Mouse (Mus musculus) layer of hippocampus, adult 18-20 months (tissue): ENCODE measurements around the gene Kcna5. TPM values are rescaled to one million over a fixed set of nuclear protein-coding genes. Genes with fewer than 3 reads are reported as not detected.
A peak's percentile ranks its signal among the peaks of the same experiment; 100 is the strongest.

Source experiments
- DNase-seq, 2 experiments: peaks; one replicate each; pipeline ENCODE4 v3.0.0; 2022; ENCODE audit warnings: low spot score in 2 of 2
- long read RNA-seq: library from polyadenylated mRNA; stranded (forward); transcript quantifications from one replicate; pipeline ENCODE4 v2.0.0, GENCODE M21; 2021
- total RNA-seq, 2 experiments: library from RNA; stranded (reverse); gene quantifications; 2 replicates each; pipeline ENCODE4 v1.2.3; 2021

Kcna5 gene
- total RNA-seq: 1 to 10 TPM; 1.6 to 2.0 TPM
- long read RNA-seq, partial matches to known transcripts: 0 of 4 reads
- long read RNA-seq, other reads (novel, unspliced or antisense): 0 of 4 reads

- DNase-seq: no peak
These were observed at the start of gene Kcna5 for GRCm38 (mm10) chr6:126535208-126535910. TSS of gene Kcna5 (minus strand) at chr6:126535412.

DNA sequence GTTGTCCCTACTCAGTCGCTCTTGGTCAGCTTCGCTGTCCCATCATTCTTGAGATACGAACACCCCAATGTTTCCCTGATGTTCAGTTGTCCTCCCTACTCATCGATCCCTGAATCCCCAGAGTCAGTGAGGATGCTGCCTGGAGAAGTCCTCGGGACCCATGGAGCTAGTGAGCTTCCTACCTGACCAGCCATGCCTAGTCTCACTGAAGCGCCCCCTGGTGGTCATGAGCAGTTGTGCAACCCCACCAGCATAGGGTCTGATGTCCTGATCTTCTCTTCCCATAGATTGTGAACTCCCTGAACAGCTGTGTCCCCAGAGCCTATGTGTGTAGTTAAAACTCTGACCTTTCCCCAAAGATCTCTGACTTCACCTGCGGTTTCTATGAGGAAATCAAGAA is 47.9 kb upstream of the Kcna5 start:
- DNase-seq: no peak

- no peak for DNase-seq
These were observed 46.4 kb upstream of the Kcna5 start for GRCm38 (mm10) chr6:126581632-126582031.

DNA sequence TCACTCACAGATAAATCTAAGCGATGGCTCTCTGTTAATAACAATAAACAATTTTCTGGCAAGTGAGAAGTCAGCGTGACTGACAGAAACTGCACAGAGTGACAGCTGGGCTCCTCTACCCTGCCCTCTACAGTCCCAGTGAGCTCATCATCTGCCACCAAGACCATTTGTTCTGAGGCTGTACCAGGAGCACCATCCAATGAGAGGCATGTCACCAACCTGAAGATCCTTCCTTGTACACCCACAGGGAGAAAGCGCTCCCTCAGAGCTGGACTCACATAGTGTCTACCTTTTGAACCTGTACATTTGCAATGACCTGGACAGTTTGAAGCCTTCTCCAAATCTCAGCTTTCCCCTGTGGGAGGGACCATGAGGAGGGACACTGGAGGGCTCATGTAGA is 45.4 kb upstream of the Kcna5 start:
- DNase-seq: no peak

- DNase-seq: no peak
These were observed 42.2 kb upstream of the Kcna5 start for GRCm38 (mm10) chr6:126577415-126577814.

DNA sequence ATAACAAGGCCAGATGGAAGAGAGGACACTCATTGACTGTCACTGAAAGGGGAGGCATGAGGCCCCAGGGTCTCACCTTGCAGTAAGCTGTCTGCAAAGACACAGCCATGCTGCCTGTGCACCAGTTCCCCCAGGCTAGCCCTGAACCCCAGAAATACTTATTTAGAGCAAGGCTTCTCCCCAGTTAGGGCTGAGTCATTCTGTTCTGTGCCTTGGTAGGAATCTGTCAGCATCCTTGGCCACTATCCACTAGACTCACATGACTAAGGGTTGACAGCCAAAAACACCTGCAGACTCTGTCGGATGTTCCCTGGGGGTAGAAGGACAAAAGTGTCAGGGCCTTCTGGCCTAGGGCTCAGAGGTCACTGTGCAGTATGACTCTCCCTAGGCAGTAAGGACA is 41.4 kb upstream of the Kcna5 start:
- no peak for DNase-seq

- no peak for DNase-seq
These were observed 39.6 kb upstream of the Kcna5 start for GRCm38 (mm10) chr6:126574778-126575177.

DNA sequence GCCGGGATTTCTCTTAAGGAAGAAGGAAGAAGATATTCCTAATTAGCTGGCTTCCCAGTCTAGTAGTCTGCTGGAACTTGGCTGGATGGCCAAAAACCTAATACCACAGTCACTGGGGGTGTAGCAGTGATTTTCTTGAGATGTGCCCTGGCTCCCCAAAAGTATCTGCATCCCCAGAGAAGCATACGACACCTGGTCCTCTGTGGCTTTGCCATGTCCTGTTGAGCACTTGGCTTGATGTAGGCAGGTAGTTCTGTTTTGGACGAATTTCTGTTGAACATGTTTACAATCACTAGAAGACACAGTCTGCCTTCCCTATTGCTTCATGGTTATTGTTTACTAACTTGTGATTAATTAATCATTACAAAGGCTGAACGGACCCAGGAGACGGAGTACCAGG is 37.8 kb upstream of the Kcna5 start:
- DNase-seq: no peak

DNA sequence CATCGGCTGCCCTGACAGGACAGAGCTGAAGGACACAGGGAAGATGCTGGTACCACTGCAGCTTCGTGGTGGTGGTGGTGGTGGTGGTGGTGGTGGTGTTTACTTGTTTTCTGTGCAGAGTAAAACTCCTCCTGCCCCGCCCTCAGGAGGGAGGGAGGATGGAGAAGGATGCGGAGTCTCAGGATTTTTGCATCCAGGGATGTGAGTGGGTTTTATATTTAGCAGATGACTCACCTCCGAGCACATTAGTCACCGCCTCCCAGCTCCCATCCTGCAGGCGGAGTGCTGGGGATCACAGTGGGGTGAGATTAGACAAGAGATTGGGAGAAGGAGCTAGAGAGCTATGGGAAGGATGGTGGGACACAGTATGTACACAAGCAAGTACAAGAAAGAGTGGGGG is 34.6 kb upstream of the Kcna5 start:
- DNase-seq: peak; percentile 57 to 77

DNA sequence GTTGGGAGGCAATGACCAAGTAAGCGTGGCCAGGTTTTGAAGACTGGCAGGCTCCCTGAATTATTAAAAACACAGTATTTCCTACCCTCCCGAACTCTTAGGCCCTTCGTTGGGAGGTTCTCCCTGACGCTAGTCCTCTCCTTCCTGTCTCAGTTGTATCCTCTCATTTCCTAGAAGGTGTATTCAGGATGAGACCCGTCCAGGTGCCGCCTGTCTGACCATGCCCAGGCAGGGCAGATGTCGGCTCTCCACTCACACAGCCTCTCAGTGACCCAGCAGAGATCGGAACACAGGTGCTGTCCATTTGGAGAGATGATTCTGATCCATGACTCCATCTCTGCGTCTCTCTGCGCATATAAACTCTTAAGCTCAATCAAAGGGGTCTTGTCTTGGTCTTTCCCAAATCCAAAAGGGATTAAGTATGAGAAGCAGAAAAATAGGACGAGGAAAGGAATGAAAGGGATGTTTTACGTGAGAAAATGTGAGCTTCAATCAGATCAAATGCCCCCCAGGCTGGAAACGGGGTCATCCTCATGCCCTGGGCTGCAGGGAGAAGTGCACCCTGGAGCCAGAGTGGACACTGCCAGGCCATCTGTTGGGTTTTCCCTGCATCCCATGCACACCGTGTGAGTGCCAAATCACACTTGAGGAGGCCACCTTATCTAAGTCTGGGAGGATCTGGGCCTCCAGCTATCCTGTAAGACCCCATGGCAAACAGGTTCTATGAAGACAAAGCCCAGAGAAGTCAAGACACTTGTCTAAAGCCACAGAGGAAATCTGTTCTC is 33.0 kb upstream of the Kcna5 start:
- no peak for DNase-seq

- no peak for DNase-seq
These were observed 32.1 kb upstream of the Kcna5 start for GRCm38 (mm10) chr6:126567326-126567725.

- no peak for DNase-seq
These were observed 29.2 kb upstream of the Kcna5 start for GRCm38 (mm10) chr6:126564376-126564775.

DNA sequence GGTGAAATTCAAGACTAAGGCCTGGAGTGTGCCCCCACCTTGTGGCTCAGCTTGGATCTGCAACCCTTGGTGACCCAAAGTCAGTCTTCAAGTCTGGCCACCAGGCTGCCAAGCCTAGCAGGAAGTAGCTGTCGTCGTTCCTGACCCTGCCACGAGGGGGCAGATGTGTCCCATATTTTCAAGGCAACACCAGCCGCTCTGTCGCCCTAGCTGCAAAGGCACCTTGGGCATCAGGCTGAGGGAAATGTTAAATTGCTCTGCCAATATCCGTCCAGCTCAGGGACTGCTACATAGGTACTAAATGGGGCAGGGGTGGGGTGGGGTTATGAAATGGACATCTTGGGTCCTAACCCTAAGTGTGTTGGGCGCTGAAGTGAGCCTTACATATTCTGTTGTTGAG is 28.7 kb upstream of the Kcna5 start:
- DNase-seq: peak; percentile 83 to 95

- DNase-seq: no peak
These were observed 26.5 kb upstream of the Kcna5 start for GRCm38 (mm10) chr6:126561702-126562101.

- no peak for DNase-seq
These were observed 25.5 kb upstream of the Kcna5 start for GRCm38 (mm10) chr6:126560696-126561095.

- DNase-seq: no peak
These were observed 24.8 kb upstream of the Kcna5 start for GRCm38 (mm10) chr6:126560036-126560435.

GRCm38 (mm10) chr6:126558276-126558675 is 23.1 kb upstream of the Kcna5 start:
- no peak for DNase-seq

DNA sequence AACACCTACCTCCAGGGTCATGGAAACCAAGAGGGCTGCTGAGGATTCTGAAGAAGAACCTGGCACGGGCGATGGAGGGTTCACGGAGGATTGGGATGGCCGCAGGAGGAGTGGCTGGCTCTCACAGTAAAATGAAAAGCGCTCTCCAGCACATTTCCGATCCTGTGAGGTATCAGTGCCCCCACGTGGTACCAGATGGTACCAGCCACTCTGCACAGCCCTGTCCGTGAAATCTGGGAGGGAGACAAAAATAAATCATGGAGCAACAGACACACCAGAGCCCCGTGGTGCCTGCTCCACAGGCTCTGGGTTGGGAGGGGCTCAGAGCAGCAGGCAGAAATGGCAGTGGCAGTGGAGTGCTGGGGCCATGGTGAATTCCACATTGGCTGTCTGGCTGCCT is 18.6 kb upstream of the Kcna5 start:
- peak in 1 of 2 experiments; percentile 75 for DNase-seq

DNA sequence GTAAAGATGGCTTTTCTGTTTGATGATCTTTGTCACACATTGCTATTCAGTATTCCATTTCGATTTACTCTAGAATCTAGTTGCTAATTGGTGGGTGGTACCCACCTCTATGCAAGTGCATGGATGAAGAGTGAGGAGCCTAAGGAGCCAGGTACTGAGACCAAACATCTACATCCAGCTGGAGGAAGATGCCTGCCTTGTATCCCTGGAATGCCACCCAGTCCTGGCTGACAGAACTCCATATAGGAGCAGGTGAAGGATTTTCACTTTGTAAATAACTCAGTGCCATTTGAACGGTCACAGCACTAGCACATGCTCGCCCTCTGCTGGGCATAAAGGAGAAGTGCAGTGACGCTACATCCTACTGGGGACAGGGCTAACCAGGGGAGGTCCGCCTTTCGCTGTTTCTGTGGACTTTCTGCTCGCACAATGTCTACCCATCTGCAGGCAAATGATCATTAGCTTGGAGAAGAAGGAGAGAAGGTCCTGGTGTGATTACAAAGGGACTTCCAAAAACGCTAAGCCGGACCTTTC is 16.7 kb upstream of the Kcna5 start:
- DNase-seq: peak in 1 of 2 experiments; percentile 71

DNA sequence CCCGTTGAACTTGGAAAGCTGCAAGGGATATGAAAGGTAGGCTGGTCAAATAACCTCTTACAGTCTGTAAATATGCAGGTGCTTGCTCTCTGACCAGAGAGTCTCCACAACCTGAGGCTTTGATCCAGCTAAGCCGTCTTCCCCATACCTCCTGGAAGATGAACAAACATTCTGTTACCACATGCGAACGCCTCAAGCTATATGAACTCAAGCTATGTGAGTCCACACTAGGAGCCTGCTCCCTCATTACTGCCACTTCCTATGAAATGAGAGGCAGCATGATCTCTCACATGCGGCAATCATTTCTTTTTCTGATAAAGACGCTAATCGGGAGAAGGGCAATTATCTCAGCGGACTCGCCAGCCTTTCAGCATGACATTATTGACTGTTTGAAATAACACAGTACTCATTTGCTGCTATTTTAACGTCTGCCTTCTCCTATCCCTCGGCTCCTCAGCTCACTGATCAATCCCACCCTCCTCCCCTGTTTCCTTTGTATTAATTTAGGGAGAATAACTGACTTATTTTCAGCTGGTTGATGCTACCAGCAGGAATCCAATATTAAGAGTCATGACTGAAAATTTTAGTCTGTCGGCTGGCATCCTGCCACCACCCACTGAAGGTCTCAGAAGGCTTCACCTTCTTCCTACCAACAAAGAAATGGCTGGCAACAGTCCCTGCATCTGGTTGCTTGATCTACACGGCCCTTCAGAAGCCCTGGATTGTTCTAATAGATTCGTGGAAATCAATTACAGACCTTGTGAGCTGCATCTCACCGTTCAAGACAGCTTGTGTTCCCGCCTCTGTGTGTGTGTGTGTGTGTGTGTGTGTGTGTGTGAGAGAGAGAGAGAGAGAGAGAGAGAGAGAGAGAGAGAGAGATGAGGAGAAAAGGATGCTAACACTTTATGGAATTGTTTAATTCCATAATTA is 9.2 kb upstream of the Kcna5 start:
- DNase-seq: no peak

- DNase-seq: no peak
These were observed 7.5 kb upstream of the Kcna5 start for GRCm38 (mm10) chr6:126542724-126543123.
